Mouse (Mus musculus): ENCODE results near the gene D3Ertd254e.
A peak's percentile ranks its signal among the peaks of the same experiment; 100 is the strongest.
"Not testable (repeated sequence)": the region's sequence is repeated elsewhere in the genome, so short reads cannot be mapped to it uniquely, and the experiment has no call there.

The D3Ertd254e gene

DNA sequence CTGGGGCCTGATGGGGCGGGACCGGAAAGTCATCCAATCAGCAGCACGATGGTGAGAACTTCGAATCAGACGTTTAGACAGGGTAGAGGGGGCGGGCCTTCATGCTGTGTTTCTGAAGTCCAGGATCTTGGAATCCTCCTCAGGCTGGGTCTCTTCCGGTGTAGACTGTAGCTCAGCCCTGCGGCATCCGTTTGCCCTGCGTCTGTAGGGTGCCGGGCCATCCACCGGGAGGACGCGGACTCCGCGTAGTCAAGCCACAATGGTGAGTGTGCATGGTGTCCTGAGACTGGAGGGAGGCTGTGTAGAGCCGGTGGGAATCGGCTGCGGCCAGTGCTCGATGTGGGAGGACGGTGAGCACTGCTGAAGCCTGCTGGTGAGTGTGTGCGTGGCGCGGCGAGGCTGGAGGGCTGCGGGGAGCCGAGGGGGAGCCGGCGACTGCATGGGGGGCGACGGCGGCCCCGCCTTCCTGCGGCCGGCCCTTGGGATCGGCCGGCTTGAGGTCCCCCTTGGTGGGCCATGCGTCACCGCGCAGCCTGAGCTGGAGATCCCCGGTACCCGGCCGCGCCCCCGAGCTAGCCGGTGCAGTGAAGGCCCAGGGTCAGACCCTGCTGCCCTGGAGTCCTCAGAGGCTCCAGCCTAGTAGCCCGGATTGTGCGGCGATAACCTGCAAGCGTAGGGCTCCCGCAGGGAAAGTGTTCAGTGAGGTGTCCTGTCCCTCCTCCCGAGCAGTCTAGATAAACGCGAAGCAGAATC lies at the start of gene D3Ertd254e:
TSS of gene D3Ertd254e (plus strand) at position 84 of the 753 bp plus-strand sequence.
- DNase-seq (ENCODE audit: low read depth, low spot score): peak; percentile 65

DNA sequence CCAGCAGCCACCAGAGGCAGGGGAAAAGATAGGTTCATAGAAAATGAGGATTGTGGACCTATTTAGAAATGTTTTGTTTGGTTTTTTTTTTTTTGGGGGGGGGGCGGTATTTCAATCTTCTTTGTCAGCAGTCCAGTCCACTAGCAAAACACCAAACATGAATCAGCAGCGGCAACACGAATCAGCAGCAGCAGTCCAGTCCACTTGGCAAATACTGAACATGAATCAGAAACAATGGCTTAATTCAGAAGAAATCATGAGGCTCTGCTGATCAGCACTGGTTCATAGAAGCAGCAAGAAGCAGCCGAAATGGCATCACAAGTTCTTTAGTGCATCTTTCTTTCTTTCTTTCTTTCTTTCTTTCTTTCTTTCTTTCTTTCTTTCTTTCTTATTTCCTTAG lies 34.7 kb upstream of the D3Ertd254e start:
- DNase-seq (ENCODE audit: low read depth, low spot score): no peak

DNA sequence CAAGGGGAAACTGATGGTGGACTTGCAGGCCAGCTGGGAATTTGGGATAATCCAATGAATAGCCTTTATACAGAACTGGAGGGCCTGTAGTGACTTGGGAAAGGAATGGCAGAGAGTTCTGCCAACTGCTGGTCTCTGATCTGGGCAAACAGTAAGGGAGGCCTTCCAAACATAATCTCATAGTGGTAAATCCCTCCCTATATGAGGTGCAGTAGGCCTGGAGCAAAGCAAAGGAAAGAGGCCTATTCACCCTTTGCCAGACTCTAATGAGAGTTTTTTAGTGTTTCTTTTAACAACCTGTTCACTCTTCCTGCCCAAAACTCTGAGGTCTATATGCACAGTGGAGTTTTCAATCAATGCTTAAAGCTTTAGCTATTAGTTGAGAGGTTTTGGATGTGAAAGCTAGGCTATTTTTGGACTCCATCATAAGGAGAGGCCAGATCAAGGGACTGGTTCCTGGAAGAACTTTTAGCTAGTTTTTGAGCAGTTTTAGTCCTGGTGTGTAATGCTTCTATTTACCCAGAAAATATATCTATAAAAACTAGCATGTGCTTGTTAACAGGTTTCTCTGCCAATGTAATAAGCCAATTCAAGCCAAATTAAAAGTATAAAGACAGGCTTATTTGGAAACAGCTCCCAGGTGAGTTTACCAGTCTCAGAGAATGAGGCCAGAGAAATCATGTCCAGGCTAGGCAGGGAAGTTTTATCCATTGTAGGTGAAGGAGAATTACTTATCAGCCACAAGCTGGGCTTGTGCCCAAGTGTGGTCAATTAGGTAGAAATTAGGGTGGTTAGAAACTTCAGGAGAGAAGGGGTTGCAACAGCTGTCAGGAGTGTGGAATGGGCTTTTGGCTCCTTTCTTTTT lies 30.9 kb upstream of the D3Ertd254e start:
- DNase-seq (ENCODE audit: low read depth, low spot score): no peak

GRCm38 (mm10) chr3:36126176-36126575 lies 24.6 kb upstream of the D3Ertd254e start:
- not testable (repeated sequence) for DNase-seq (ENCODE audit: low read depth, low spot score)

GRCm38 (mm10) chr3:36136152-36136551 lies 14.7 kb upstream of the D3Ertd254e start:
- no peak for DNase-seq (ENCODE audit: low read depth, low spot score)

DNA sequence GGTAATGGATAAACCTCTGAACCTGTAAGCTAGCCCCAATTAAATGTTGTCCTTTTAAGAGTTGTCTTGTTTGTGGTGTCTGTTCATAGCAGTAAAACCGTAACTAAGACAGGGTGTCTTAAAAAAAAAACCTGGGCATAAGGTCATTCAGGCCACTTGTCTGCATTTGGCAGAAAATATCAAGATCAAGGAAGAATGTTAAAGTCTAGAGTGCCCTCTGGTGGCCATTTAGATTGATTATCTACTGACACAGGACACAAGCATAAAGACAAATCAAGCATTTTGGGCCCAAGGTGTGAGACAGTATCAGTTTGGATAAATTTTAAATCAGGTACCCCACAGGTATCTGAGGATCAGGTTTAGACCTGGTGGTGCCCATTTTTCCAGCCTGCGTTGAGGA lies 13.3 kb upstream of the D3Ertd254e start:
- DNase-seq (ENCODE audit: low read depth, low spot score): peak; percentile 19

- DNase-seq (ENCODE audit: low read depth, low spot score): no peak
Observed at GRCm38 (mm10) chr3:36138171-36138660, 12.6 kb upstream of the D3Ertd254e start.

- no peak for DNase-seq (ENCODE audit: low read depth, low spot score)
Observed at GRCm38 (mm10) chr3:36138996-36139395, 11.8 kb upstream of the D3Ertd254e start.

- DNase-seq (ENCODE audit: low read depth, low spot score): no peak
Observed at GRCm38 (mm10) chr3:36150537-36150933, 282 bp upstream of the D3Ertd254e start.

DNA sequence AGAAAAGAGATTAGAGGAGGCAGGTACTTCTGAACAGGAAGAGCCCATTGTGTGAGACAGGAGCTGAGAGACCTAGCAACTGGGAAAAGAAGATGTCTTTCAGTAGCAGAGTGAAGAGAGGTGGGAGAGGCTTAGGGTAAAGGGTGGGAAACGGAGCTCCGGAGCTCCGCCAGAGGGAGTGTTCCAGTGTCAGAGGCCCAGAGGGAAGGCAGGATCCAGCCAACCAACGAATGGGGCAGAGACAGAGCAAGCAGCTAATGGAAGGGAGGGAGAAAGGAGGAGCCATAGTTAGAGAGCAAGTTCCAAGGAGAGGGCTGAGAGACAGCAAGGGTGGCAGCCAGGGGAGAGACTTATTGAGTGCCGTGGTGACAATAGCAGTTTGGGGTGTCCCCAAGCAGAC lies 4.5 kb downstream of the D3Ertd254e start:
- DNase-seq (ENCODE audit: low read depth, low spot score): no peak

DNA sequence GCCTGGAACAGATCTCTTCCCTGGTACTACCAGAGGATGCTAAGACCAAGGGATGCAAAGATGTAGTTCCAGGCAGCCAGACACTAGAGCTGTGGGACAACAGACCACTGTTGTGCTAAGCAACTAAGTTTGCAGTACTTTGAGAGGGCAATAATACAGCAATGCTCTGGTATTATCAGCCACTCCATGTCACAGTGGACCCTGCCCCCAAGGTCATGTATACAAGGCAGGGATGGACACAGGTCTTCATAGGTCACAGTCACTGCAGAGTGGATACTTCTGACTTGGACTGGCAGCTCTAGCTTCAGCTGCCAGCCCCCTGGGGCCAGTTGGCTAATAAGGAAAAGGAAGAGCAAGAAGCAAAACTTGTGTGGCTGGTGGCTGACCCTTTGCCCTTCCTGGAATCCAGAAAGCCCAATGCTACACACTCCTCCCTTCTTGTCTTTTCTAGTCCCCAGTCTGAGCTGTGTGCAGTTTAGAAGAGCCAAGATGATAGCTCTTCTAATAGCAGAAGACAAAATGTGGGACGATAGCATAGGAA lies 19.9 kb downstream of the D3Ertd254e start:
- DNase-seq (ENCODE audit: low read depth, low spot score): no peak

DNA sequence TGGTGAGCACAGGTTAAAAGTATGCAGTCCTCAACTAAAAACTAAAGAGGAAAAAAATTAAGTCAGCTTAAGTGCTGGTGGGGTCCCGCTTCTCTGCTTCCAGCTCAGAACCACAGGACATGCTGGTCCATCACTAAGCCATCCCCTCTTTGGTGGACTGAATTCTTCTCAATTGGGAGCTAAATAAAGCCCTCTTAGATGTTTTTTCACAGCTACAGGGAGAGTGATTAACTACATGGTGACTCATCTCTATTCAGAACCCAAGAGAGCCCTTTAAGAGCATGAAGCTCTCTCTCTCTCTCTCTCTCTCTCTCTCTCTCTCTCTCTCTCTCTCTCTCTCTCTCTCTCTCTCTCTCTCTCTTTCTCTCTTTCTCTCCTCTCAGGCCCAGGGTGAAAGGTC lies 20.5 kb downstream of the D3Ertd254e start:
- no peak for DNase-seq (ENCODE audit: low read depth, low spot score)

- no peak for DNase-seq (ENCODE audit: low read depth, low spot score)
Observed at GRCm38 (mm10) chr3:36173761-36174160, 22.9 kb downstream of the D3Ertd254e start.

DNA sequence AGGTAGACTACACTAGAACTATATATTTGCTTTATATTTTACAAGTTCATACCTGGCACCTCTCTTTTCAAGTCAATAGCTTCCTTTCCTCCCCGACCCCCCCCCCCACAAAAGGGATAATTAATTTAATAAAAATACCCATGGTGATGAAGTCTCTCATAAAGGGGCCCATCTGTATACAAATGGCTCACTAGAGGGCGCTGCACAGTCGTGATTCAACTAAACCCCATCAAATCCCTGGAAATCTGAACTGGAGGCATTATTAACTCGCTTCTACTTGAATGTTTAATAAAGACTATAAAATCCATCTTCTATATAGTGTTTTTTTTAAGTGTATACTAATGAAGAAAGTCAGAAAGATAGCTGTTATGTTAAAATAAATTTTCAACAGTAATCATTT lies 30.7 kb downstream of the D3Ertd254e start:
- peak; percentile 24 for DNase-seq (ENCODE audit: low read depth, low spot score)

DNA sequence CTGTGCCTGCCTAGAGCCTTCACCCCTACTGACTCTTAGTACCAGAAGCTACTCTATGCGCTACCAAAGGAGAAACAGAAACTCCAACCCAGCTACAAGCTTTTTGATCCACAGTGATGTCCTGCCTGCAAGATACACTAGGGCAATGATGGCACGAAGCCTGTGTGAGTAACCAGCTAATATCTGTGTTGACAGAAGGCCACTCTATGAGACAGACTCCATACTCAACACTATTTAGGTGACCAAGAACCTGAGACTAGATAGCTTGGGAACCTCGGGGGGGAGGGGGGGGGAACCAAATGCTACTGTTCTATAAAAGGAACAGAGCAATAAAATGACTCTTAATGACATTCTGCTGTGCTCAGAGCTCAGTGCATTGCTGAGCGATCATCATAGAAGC lies 35.7 kb downstream of the D3Ertd254e start:
- no peak for DNase-seq (ENCODE audit: low read depth, low spot score)

GRCm38 (mm10) chr3:36189243-36189642 lies 38.4 kb downstream of the D3Ertd254e start:
- DNase-seq (ENCODE audit: low read depth, low spot score): no peak

GRCm38 (mm10) chr3:36201098-36201497 lies 50.3 kb downstream of the D3Ertd254e start:
- DNase-seq (ENCODE audit: low read depth, low spot score): no peak

DNA sequence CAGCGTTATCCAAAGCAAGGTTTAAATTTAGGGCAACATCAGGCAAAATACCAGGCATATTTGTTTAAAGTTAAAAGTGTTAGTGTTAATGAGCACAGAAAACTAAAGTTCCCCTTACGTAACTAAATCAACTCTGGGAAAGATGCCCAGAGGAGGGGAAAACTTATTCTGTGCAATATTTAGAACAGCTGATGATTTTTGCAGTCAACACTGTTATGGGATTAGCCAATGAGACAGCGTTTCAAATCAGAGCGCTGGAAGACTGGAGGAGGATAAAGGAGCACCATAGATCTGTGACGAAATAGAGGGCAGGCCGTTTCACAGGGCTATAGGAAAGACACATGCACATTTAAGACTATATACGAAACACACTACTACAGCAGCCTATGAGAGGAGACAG lies 52.1 kb downstream of the D3Ertd254e start:
- DNase-seq (ENCODE audit: low read depth, low spot score): no peak

DNA sequence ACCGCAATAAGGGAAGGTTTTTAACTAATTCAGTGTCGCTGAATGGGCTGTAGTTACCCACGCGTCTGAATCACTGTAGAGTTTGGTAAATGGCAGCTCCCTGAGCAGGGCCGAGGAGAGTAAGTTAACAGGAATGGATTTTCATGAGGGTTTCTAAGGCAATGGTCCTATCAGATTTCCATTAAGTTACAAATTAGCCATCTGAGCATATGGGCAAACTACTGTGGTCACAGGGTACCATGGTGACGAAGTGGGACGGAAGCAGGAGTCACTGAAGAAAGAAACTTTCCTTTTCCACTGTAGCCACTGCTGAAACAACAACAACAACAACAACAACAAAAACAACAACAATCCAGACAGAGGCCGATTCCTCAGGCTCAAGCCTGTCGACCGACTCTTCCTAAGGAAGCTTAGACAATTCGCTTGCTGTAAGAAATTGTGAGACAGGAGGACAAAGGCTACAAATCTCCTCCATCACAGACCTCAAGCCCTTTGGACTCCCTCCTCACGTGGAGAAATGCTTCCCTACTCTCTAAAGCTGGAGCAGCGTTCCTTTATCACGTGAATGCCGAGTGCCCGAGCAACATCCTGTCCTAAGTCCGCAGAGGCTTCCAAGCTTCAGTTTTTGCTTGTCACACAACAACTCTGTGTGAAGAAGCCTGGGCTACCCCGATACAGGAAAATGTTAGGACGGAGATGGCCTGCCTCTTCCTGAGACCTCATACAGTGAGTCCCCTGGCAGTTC lies 56.9 kb downstream of the D3Ertd254e start:
- no peak for DNase-seq (ENCODE audit: low read depth, low spot score)

DNA sequence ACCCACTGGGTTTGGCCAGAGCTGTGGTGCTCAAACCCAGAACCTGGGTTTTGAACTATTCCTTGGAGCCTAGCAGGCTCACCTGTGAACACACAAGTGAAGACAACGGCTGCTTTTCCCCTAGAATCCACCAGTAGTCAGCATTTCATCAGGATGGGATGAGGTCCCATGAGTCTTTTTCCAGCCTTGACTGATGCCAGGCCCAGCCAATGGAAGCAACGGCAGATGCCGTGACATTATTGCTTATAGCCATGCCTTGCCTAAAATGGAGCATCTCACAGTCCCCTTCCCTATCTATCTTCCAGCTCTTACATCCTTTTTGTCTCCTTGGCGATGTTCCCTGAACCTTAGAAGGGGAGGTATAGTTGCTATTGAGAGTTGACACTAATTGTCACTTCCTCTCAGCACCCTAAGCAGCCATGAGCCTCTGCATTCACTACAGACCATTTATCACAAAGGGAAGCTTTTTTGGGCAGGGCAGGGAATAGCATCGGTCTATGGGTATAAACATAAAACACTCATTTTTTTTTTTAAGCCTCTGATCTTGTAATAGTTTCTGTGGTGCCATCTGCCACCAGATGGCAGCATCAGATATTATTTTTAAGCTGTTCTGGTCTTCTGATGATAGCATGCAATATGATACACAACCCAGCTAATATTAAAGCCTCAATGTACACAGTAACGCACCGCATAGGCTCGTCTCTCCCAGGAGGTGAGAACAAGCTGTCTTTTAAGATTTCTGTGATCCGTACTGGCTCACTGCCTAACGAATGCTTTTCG lies 59.1 kb downstream of the D3Ertd254e start:
- peak; percentile 33 for DNase-seq (ENCODE audit: low read depth, low spot score)

DNA sequence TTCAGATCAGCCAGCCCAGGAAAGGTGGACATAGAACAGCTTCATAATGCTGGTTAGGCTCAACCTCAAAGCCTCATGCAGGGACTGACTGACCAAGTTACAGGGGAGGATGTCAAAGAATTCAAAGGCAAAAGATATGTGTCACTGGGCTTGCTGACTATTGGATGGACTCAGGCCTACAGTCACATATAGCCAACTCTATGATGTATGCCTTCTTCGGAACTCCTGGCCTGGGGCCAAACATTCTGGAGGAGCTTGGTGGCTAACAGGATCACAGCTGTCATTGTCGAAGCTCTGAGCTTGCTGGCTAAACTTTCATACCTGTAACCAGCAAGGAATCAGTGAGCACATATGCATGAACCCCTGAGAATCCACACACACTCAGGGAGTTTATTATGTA lies 60.1 kb downstream of the D3Ertd254e start:
- DNase-seq (ENCODE audit: low read depth, low spot score): no peak

Data from retina, postnatal 7 days (tissue).